Mouse (Mus musculus): ENCODE results near the gene Fcnb.

Gene Fcnb

DNA sequence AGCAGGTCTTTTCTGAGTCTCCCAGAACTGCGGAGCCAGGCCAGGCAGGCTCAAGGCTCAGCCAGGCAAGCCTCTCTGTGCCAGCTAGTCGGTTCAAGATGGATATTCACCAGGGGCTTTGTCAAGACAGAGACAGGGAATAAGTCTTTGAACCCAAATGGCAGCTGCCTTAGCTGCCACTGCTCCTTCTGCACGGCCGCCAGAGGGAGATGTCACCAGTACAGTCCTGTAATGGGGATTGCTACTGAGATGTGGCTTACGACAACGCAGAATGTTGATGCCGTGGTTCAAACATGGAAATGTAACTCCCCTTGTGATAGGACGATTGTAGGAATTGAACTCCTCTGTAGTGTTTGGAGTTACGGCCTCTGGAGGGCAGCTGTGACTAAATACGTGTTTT is 1.4 kb upstream of the Fcnb start:
- DNase-seq (ENCODE audit: low spot score in 2 of 2): no peak

GRCm38 (mm10) chr2:28075616-28076187 is 9.0 kb downstream of the Fcnb start:
- DNase-seq (ENCODE audit: low spot score in 2 of 2): no peak

GRCm38 (mm10) chr2:28068537-28068878 is 16.2 kb downstream of the Fcnb start:
- DNase-seq (ENCODE audit: low spot score in 2 of 2): no peak

- DNase-seq (ENCODE audit: low spot score in 2 of 2): no peak
Measured at GRCm38 (mm10) chr2:28067821-28068536, 16.7 kb downstream of the Fcnb start.

DNA sequence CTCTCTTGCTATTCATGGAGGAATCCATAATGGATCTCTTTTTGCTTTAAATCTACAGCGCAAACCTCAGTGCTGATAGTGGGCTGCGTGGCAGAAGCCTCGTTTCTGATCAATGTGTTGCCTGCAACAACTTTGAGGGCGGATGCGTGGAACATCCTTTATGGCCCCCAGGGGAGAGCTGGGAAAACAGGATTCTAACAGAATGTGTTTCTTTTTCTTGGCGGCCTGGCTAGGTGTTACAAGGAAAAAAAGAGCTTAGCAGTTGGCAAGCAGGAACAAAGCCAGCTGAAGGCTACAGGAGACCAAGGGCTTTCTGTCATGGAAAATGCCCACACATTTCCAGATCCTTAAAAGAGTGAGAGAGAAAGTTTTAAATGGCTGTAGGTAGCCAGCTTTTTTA is 17.5 kb downstream of the Fcnb start:
- no peak for DNase-seq (ENCODE audit: low spot score in 2 of 2)

- no peak for DNase-seq (ENCODE audit: low spot score in 2 of 2)
Measured at GRCm38 (mm10) chr2:28066686-28067085, 18.0 kb downstream of the Fcnb start.

DNA sequence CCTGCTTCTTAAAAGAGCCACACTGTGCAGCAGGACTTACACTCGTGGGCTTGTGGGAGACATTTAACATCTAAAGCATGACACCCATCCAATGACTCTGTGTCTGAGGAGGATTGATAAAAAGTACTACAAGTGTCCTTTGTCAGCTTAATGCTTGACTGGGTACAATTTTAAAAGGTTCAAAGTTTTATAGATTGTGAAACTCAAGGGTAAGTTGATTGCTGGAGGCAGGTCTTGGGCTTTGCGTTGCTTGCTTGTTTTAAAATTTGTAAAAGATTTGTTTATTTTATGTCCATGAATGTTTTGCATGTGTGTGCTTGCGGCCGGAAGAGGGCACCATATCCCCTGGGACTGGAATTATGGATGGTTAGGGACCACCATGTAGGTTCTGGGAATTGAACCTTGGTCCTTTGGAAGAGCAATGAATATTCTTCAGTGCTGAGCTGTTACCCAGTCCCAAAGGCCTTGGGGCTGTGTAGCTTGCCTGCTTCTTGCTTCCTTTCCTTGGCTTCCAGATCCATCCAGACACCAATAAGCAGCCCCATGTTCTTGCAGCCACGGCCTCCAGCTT is 19.5 kb downstream of the Fcnb start:
- DNase-seq (ENCODE audit: low spot score in 2 of 2): no peak

GRCm38 (mm10) chr2:28064339-28065080 is 20.2 kb downstream of the Fcnb start:
- DNase-seq (ENCODE audit: low spot score in 2 of 2): no peak

DNA sequence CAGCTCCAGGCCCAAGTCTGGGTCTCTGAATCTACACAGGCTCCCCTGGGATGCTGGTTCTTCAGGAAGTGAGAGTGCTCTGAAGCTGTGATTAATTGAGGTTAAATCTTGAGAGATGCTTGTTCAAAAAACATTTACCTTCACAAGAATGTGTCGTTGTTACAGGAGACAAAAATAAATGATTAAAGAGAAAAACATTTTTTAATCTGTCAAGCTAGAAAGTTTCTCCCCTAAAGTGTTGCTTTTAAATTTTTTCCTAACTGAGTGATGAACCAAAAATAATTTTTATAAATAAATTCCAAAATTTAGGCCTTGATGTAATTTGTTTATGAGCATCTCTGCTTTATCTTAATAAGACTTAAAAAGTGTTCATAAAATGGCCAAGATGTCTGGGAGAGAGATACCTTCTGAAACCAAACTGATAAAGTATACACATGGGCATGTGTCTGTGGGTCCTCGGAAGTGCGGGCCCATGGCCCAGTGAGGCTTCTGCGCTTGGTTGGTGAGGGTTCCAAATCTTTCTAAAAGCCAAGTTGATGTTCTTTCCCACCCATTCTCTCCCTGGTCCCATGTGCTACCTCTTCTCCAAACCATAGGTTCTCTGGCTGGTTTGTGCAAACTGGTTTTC is 20.9 kb downstream of the Fcnb start:
- DNase-seq (ENCODE audit: low spot score in 2 of 2): no peak

DNA sequence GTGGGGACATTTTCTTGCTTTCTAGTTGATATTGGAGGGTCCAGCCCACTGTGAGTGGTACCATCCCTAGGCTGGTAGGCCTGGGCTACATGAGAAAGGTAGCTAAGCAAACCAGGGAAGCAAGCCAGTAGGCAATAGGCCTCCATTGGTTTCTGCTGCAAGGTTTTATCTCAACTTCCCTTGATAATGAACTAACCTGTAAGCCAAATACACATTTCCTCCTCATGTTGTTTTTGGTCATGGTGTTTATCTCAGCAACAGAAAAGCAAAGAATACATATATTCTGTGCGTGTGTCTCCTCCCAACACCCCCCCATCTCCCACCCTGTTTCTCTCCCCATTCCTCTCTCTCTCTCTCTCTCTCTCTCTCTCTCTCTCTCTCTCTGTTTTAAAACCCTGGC is 24.8 kb downstream of the Fcnb start:
- DNase-seq (ENCODE audit: low spot score in 2 of 2): no peak

- no peak for DNase-seq (ENCODE audit: low spot score in 2 of 2)
Measured at GRCm38 (mm10) chr2:28047092-28047491, 37.6 kb downstream of the Fcnb start.

DNA sequence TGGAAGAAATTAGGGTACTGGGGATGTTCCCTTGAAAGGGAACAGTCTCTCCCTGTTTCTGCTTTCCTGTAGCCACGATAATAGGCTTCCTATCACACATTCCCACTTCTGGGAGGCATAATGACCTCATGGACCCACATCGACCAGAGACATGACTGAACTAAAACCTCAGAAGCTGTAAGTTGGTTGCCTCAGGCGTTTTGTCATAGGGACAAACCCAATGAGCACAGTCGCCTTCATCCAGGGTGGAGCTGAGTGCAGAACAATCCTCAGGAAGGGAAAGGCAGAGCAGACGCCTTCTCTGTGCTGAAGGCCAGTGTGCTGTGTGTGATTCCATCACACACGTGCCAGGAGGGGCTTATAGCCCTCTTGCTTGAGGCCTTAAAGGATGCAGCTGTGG is 38.4 kb downstream of the Fcnb start:
- DNase-seq (ENCODE audit: low spot score in 2 of 2): no peak

GRCm38 (mm10) chr2:28044920-28045598 is 39.6 kb downstream of the Fcnb start:
- no peak for DNase-seq (ENCODE audit: low spot score in 2 of 2)

GRCm38 (mm10) chr2:28040466-28040865 is 44.2 kb downstream of the Fcnb start:
- DNase-seq (ENCODE audit: low spot score in 2 of 2): no peak

DNA sequence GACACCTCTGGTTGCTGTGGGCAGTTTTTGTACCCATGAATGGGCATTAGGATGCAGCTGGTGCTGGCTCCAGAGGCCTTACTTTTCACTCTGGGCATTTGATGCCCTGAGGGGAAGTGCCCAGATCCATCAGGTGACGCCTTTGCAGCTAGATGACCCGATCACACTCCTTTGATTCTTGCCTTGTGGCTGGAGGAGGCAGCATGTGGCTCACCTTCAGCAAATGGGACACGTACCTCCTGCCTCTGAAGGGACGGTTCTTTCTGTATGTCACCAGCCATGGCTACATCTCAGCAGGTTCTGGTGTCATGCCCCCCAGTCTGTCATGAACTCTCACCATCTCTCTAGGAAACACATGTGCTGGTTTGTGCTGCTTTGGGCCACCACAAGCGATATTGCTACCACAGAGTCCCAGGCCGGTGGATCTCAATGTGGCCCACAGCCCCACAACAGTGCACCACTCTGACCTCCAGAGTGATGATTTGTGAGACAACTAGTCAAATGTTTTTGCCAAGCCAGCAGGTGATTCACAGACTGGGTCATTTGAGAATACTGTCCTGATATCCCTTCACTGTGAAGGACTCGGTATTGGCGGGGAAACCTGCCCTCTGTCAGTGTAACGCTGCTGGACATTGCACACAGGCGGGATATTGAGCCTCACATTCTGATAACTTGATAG is 44.9 kb downstream of the Fcnb start:
- DNase-seq (ENCODE audit: low spot score in 2 of 2): no peak

DNA sequence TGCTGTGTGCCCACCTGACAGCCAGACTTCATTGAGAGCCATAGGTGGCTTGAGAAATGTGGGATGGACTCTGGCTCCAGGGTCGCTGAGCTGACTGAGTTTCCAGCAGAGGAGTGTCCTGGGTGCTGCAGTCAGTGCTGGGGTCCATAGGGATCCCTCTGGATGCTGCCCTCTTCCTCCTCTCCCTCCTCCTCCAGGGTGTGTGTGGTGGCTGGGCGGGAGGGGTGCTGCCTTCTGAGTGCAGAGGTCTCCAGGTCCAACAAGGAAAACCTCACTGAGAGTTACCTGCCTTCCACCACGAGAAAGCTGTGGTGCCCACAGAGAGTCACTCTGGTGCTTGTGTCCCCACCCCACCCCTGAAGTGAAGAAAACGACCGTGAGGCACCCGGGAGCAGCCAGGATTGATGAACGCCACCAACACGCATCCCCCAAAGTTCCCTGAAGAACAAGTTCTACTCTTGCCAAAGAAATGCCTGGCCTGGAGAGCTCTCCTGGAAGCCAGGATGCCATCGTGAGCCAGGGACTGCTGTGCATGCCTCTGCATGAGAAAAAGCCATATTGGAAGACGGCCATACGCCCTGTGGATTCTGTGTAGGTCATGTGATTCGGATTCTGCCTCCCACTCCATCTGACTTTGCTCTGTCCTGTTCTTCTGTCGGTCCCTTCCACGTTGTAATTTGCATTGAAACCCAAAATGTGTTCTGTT is 46.1 kb downstream of the Fcnb start:
- DNase-seq (ENCODE audit: low spot score in 2 of 2): no peak

DNA sequence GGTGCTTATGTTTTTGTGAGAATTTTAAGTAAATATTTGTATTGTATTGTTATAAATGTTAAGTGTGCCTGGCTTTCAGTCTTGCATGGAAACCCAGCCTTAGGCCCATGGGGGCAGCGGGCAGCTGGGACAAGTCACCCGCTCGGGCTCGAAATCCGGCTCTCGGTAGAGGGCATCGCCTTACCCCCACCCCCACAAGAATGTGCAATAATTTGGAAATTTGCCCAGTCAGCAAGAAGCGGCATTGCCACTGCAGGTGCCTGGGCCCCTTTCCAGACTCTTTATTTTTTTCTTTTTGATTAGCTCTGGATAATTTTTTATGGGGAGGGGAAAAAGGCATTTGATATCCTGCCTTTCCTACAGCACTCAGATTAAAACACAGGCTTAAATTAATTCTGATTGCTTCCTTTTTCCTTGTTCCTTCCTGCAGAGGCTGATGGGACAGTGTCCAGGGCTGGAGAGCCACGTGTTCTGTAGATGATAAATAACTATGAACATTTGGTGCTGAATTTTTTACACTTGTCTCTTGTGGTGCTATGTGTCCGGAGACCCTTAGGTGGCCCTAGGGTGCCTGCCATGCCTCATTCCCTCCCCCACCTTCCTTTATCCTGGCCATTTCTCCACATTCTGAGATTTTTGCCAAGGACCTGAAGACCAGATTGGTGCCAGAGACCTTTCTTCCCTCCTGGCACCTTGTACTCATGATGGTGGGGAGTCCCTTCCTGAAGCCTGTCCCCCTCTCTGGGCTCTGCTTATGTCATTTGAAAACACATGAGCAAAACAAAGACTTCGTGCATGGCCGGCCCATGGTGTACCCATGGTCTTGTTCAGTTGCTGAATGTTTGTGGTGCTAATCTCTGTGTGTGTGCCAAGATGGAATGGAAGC is 46.9 kb downstream of the Fcnb start:
- DNase-seq (ENCODE audit: low spot score in 2 of 2): no peak

DNA sequence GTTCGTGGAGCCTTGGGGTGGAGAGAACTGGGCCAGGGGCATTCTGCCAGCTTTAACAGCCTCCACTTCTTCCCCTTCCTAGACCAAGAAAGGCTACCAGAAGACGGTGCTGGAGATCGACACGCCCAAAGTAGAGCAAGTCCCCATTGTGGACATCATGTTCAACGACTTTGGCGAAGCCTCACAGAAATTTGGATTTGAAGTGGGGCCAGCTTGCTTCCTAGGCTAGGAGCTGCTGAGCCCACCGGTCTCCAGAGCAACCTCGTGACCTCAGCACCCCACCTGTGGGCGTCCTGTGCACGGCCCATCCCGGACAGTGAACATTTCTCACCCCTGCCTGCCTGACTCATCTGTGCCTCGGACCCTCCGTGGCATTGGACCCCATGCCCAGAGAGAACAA is 47.9 kb downstream of the Fcnb start:
- DNase-seq (ENCODE audit: low spot score in 2 of 2): no peak

- no peak for DNase-seq (ENCODE audit: low spot score in 2 of 2)
Measured at GRCm38 (mm10) chr2:28034011-28034710, 50.5 kb downstream of the Fcnb start.

Data from urinary bladder, adult 18-20 months (tissue).